Mouse (Mus musculus): Measurements from ENCODE around the gene Fam107a. TPM values are rescaled to one million over a fixed set of nuclear protein-coding genes. Genes with fewer than 3 reads are reported as not detected.
A peak's percentile ranks its signal among the peaks of the same experiment; 100 is the strongest.

The Fam107a gene
- total RNA-seq, 2 experiments from 2014 or later = 3.6 to 5.6 TPM

GRCm38 (mm10) chr14:8260214-8260613 is 57.6 kb downstream of the Fam107a start:
- intact Hi-C loops (cut with DNase I) = loop anchor here (5.0 kb wide), 1 partner anchor 87 kb away; no protein-coding TSS in a partner anchor
- no peak overlapping the region for H3K4me3 ChIP-seq
- no peak for DNase-seq
- no peak overlapping the region for H3K27ac ChIP-seq
- no peak for TF ChIP-seq CTCF (IDR thresholded peaks at IDR 0.05)

- no peak for TF ChIP-seq CTCF (IDR thresholded peaks at IDR 0.05)
- DNase-seq = no peak
- H3K27ac ChIP-seq = no peak within 1 kb of the TSS
- H3K4me3 ChIP-seq = no peak within 1 kb of the TSS
- intact Hi-C loops (cut with DNase I) = loop anchor here (5.0 kb wide), 1 partner anchor 42 kb away; no protein-coding TSS in a partner anchor
Observed at GRCm38 (mm10) chr14:8259166-8259565, 58.7 kb downstream of the Fam107a start, which contains the start of gene Acox2. TSS of gene Acox2 (minus strand) at chr14:8259353.

GRCm38 (mm10) chr14:8258752-8259151 is 59.1 kb downstream of the Fam107a start:
- Histone ChIP-seq H3K27ac (no peak overlapping the region), H3K4me3 (no peak overlapping the region)
- intact Hi-C loops (cut with DNase I) = loop anchor here (5.0 kb wide), 1 partner anchor 41 kb away; no protein-coding TSS in a partner anchor
- no peak for TF ChIP-seq CTCF (IDR thresholded peaks at IDR 0.05)
- DNase-seq = no peak

GRCm38 (mm10) chr14:8258335-8258627 is 59.5 kb downstream of the Fam107a start:
- intact Hi-C loops (cut with DNase I) = loop anchor here (5.0 kb wide), 1 partner anchor 41 kb away; no protein-coding TSS in a partner anchor
- no peak overlapping the region for H3K4me3 ChIP-seq
- no peak overlapping the region for H3K27ac ChIP-seq
- TF ChIP-seq CTCF (IDR thresholded peaks at IDR 0.05) = no peak
- DNase-seq = peak; percentile 58

GRCm38 (mm10) chr14:8257521-8258334 is 60.1 kb downstream of the Fam107a start:
- intact Hi-C loops (cut with DNase I) = loop anchor here (2.0 to 5.0 kb wide), 2 partner anchors 40 to 165 kb away; no protein-coding TSS in a partner anchor
- TF ChIP-seq CTCF (IDR thresholded peaks at IDR 0.05) = no peak
- no peak overlapping the region for H3K27ac ChIP-seq
- no peak overlapping the region for H3K4me3 ChIP-seq
- no peak for DNase-seq

- no peak overlapping the region for H3K4me3 ChIP-seq
- no peak for TF ChIP-seq CTCF (IDR thresholded peaks at IDR 0.05)
- intact Hi-C loops (cut with DNase I) = loop anchor here (2.0 to 5.0 kb wide), 2 partner anchors 40 to 164 kb away; no protein-coding TSS in a partner anchor
- DNase-seq = no peak
- H3K27ac ChIP-seq = no peak overlapping the region
Observed at GRCm38 (mm10) chr14:8256881-8257280, 60.9 kb downstream of the Fam107a start.

GRCm38 (mm10) chr14:8256072-8256471 is 61.8 kb downstream of the Fam107a start:
- no peak for TF ChIP-seq CTCF (IDR thresholded peaks at IDR 0.05)
- H3K27ac ChIP-seq = no peak overlapping the region
- H3K4me3 ChIP-seq = no peak overlapping the region
- DNase-seq = no peak
- intact Hi-C loops (cut with DNase I) = loop anchor here (2.0 to 5.0 kb wide), 2 partner anchors 39 to 163 kb away; no protein-coding TSS in a partner anchor

GRCm38 (mm10) chr14:8255076-8255729 is 62.6 kb downstream of the Fam107a start:
- TF ChIP-seq CTCF (IDR thresholded peaks at IDR 0.05) = peak; percentile 52
- intact Hi-C loops (cut with DNase I) = loop anchor here (5.0 kb wide), 1 partner anchor 38 kb away; no protein-coding TSS in a partner anchor

GRCm38 (mm10) chr14:8251330-8251885 is 66.4 kb downstream of the Fam107a start:
- Histone ChIP-seq H3K27ac (no peak overlapping the region), H3K4me3 (no peak overlapping the region)
- TF ChIP-seq CTCF (IDR thresholded peaks at IDR 0.05) = no peak
- no peak for DNase-seq
- intact Hi-C loops (cut with DNase I) = no loop called here

More at GRCm38 (mm10) chr14:8255076-8255729, 62.6 kb downstream of the Fam107a start:
- peak; percentile 42 for DNase-seq
- Histone ChIP-seq H3K4me3 (no peak overlapping the region), H3K27ac (no peak overlapping the region)

GRCm38 (mm10) chr14:8250141-8250871 is 67.5 kb downstream of the Fam107a start:
- TF ChIP-seq CTCF (IDR thresholded peaks at IDR 0.05) = no peak
- no peak overlapping the region for H3K27ac ChIP-seq
- DNase-seq = no peak
- intact Hi-C loops (cut with DNase I) = no loop called here
- no peak overlapping the region for H3K4me3 ChIP-seq

- intact Hi-C loops (cut with DNase I) = no loop called here
- TF ChIP-seq CTCF (IDR thresholded peaks at IDR 0.05) = no peak
Observed at GRCm38 (mm10) chr14:8249206-8249605, 68.6 kb downstream of the Fam107a start.

GRCm38 (mm10) chr14:8246878-8247277 is 70.9 kb downstream of the Fam107a start:
- no peak for TF ChIP-seq CTCF (IDR thresholded peaks at IDR 0.05)
- intact Hi-C loops (cut with DNase I) = no loop called here
- Histone ChIP-seq H3K27ac (no peak overlapping the region), H3K4me3 (no peak overlapping the region)
- no peak for DNase-seq

More at GRCm38 (mm10) chr14:8249206-8249605, 68.6 kb downstream of the Fam107a start:
- Histone ChIP-seq H3K27ac (no peak overlapping the region), H3K4me3 (no peak overlapping the region)
- DNase-seq = no peak

Other genes starting within 250 kb of the Fam107a start
- gene Rpp14, start 237.7 kb downstream of the Fam107a start, total RNA-seq (2021) = 10 to 100 TPM; 24.2 to 31.5 TPM
- gene Pxk, start 219.8 kb downstream of the Fam107a start, total RNA-seq (2021) = 10 to 100 TPM; 12.4 to 12.7 TPM
- 100 to 1,000 TPM; 268 to 370 TPM for gene Pdhb, start 145.0 kb downstream of the Fam107a start, total RNA-seq (2021)
- gene Kctd6, start 103.9 kb downstream of the Fam107a start, total RNA-seq (2021) = 1 to 10 TPM; 7.7 to 9.3 TPM
- gene Acox2, start 58.7 kb downstream of the Fam107a start, total RNA-seq (2021) = under 1 TPM; 0.28 to 0.54 TPM
- gene Oit1, start 60.7 kb upstream of the Fam107a start, total RNA-seq (2021) = not detected